Mouse (Mus musculus) v-Abl transformed pro-B cells (cell line): Measurements from ENCODE around the gene Myo1c.
"Not testable (repeated sequence)": the region's sequence is repeated elsewhere in the genome, so short reads cannot be mapped to it uniquely, and the experiment has no call there.

Source experiments
- in situ Hi-C, 2 experiments: fragments of 400-800 bp; cut with MboI; formaldehyde crosslinking; loops; one replicate each; pipeline ENCODE4 v1.15.1; 2025; ENCODE audit not compliant: unreplicated experiment in 2 of 2

Myo1c gene

GRCm38 (mm10) chr11:75693570-75693969 lies 43.3 kb downstream of the Myo1c start:
- in situ Hi-C loops: no loop called here

- in situ Hi-C loops: not testable (repeated sequence)
Measured at GRCm38 (mm10) chr11:75697464-75697863, 47.2 kb downstream of the Myo1c start.

GRCm38 (mm10) chr11:75700557-75700956 lies 50.3 kb downstream of the Myo1c start:
- in situ Hi-C loops: no loop called here

- in situ Hi-C loops: no loop called here
Measured at GRCm38 (mm10) chr11:75702761-75703160, 52.5 kb downstream of the Myo1c start.

- in situ Hi-C loops: no loop called here
Measured at GRCm38 (mm10) chr11:75703748-75704147, 53.4 kb downstream of the Myo1c start.

- in situ Hi-C loops: loop anchor here (5.0 to 10.0 kb wide), 4 partner anchors 51 to 453 kb away; no protein-coding TSS in a partner anchor
Measured at GRCm38 (mm10) chr11:75713949-75714348, 63.6 kb downstream of the Myo1c start.

GRCm38 (mm10) chr11:75715556-75715955 lies 65.3 kb downstream of the Myo1c start:
- in situ Hi-C loops: loop anchor here (5.0 to 10.0 kb wide), 2 partner anchors 49 to 252 kb away; no protein-coding TSS in a partner anchor

- in situ Hi-C loops: loop anchor here (5.0 to 10.0 kb wide), 2 partner anchors 48 to 251 kb away; no protein-coding TSS in a partner anchor
Measured at GRCm38 (mm10) chr11:75716661-75717325, 66.5 kb downstream of the Myo1c start.

- in situ Hi-C loops: no loop called here
Measured at GRCm38 (mm10) chr11:75722339-75722738, 72.0 kb downstream of the Myo1c start.
